Mouse (Mus musculus) midbrain, embryonic 15.5 days (tissue): ENCODE measurements around the gene Chsy1. TPM values are rescaled to one million over a fixed set of nuclear protein-coding genes. Genes with fewer than 3 reads are reported as not detected.

Experiments
- ATAC-seq: fragments of 200-750 bp; cut with Nextera tagmentation; replicated peaks from 2 replicates; pipeline ENCODE4 v1.8.0; 2017; ENCODE audit warnings: moderate TSS enrichment
- H3K27ac ChIP-seq: fragments of 300-500 bp; sonication (generic); 2 replicates; pipeline ENCODE4 v1.5.1; 2015; ENCODE audit warnings: mild to moderate bottlenecking, inconsistent platforms
- H3K27me3 ChIP-seq: fragments of 300-500 bp; sonication (generic); replicated peaks from 2 replicates; pipeline ENCODE4 v1.6.1; 2015; ENCODE audit warnings: inconsistent platforms
- H3K36me3 ChIP-seq: fragments of 300-500 bp; sonication (generic); replicated peaks from 2 replicates; pipeline ENCODE4 v1.6.1; 2015; ENCODE audit warnings: inconsistent platforms
- H3K4me1 ChIP-seq: fragments of 300-500 bp; sonication (generic); 2 replicates; pipeline ENCODE4 v1.6.1; 2015; ENCODE audit warnings: inconsistent platforms
- H3K4me2 ChIP-seq: fragments of 300-500 bp; sonication (generic); 2 replicates; pipeline ENCODE4 v1.6.1; 2015; ENCODE audit warnings: inconsistent platforms, mild to moderate bottlenecking, moderate library complexity
- H3K4me3 ChIP-seq: fragments of 300-500 bp; sonication (generic); 2 replicates; pipeline ENCODE4 v1.5.1; 2015; ENCODE audit warnings: mild to moderate bottlenecking, inconsistent platforms
- H3K9ac ChIP-seq: fragments of 300-500 bp; sonication (generic); 2 replicates; pipeline ENCODE4 v1.6.1; 2015; ENCODE audit warnings: mild to moderate bottlenecking, inconsistent platforms
- H3K9me3 ChIP-seq: fragments of 300-500 bp; sonication (generic); 2 replicates; pipeline ENCODE4 v1.6.1; 2016; ENCODE audit warnings: inconsistent platforms
- WGBS: fragments of 180-500 bp; shearing (Covaris S2); methylation state at CpG from one replicate; pipeline ENCODE4 v1.1.7; 2015; ENCODE audit warnings: mixed read lengths; 5-methylcytosine and 5-hydroxymethylcytosine counted together
- polyA plus RNA-seq: library from polyadenylated mRNA; unstranded; fragments of >200 nt; fragmentation: Nextera tagmentation; extraction: Ambion mirVana; gene quantifications from 2 replicates; pipeline ENCODE4 v1.2.1, GENCODE M21; 2015

Chsy1 gene
- polyA plus RNA-seq, 1 experiment from 2014 or later: 10.0 TPM

DNA sequence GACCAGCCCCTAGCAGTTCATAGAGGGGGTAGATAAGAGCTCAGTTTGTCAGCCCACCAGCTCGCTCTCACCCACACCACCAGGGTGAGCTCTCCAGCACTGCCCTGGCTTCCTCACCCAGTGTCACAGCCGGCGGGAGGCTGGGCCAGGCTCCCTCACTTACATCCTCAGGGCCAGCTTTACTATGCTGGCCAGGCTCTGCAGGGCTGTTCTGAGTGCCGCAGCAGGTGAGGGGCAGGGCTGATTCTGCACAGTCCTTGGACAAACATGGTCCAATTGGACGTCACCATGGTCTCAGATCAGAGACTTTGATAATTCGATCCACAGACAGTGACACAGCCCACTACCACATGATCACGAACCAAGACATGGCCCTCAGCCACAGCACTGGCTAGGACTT is 17.8 kb upstream of the Chsy1 start:
- WGBS: 88% methylated on average over 7 of the region's 7 CpGs
- no peak overlapping the region for H3K4me2 ChIP-seq
- peaks cover 34% of the 10 kb centered on the region; the same call in 1 of the 2 replicates for H3K36me3 ChIP-seq
- no peaks in the 10 kb centered on the region for H3K9me3 ChIP-seq
- H3K27me3 ChIP-seq: no peaks in the 10 kb centered on the region
- no peaks in the 10 kb centered on the region for H3K4me1 ChIP-seq
- H3K4me3 ChIP-seq: no peak overlapping the region
- ATAC-seq: no peak
- no peak overlapping the region for H3K9ac ChIP-seq
- no peak overlapping the region for H3K27ac ChIP-seq

DNA sequence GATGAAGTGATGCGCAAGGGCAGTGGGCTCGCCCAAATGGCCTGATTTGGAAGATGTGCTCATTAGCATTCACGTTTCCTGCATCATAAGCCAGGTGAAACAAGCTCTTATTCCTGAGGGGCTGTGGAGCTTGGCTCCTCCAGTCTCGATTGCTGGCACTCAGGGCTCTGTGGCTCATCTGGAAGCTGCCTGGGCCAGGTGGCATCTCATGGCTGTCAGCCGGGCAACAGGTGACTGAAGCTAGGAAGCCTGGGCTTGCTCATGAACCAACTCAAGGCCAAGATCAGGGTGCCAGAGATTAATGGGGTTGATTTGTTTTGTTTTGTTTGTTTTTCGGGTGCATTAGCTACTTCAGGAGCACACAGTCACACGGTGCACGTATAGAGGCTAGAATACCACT is 16.7 kb upstream of the Chsy1 start:
- Histone ChIP-seq H3K27me3 (no peaks in the 10 kb centered on the region), H3K27ac (no peak overlapping the region), H3K9me3 (no peaks in the 10 kb centered on the region), H3K4me1 (no peaks in the 10 kb centered on the region), H3K4me3 (no peak overlapping the region), H3K36me3 (peaks cover 24% of the 10 kb centered on the region; the same call in 1 of the 2 replicates), H3K4me2 (no peak overlapping the region), H3K9ac (no peak overlapping the region)
- 90% methylated on average over 8 of the region's 8 CpGs for WGBS
- ATAC-seq: no peak

DNA sequence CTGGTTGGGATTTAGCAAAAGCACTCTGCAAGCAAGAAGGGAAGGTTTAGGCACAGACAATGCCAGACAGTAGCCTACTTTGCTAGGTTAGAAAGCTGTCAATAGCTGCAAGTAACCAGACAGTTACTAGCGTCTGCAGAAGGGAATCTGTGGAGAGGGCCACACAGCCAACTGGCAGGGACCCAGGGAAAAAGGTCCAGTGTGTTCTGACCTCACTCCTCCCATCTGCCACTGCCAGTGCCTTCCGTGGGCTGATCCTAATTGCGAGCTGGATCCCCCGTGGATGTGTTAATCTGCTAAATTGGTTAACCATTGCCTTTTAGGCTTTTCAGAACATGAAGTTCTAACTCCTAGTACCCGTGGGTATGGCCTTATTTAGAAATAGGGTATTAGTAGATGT is 15.2 kb upstream of the Chsy1 start:
- Histone ChIP-seq H3K36me3 (peaks cover 11% of the 10 kb centered on the region; the same call in 1 of the 2 replicates), H3K9ac (no peak overlapping the region), H3K4me2 (no peak overlapping the region), H3K9me3 (no peaks in the 10 kb centered on the region), H3K27ac (no peak overlapping the region), H3K4me3 (no peak overlapping the region), H3K4me1 (no peaks in the 10 kb centered on the region), H3K27me3 (no peaks in the 10 kb centered on the region)
- ATAC-seq: no peak
- 74% methylated on average over 5 of the region's 5 CpGs for WGBS

DNA sequence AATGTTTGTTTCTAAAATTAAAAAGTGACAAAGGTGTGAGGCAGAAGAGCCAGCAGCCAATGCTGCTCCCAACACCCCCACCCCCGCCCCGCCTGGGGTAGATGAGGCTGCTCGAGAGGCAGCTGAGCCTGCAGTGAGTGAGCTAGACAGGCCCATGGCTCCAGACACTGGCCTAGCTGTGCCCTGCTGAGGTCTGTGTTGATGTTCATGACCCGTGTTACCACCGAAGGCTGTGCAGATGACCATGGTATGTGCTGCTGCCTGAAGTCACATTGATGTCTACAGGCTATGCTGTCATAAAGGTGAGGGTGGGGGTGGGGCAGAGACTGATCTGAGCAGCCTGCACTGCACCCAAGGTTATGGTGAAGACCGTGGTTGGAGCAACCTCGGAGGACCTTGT is 10.5 kb upstream of the Chsy1 start:
- no peak overlapping the region for H3K4me2 ChIP-seq
- no peaks in the 10 kb centered on the region for H3K36me3 ChIP-seq
- no peaks in the 10 kb centered on the region for H3K4me1 ChIP-seq
- H3K9ac ChIP-seq: no peak overlapping the region
- no peak overlapping the region for H3K27ac ChIP-seq
- ATAC-seq: no peak
- WGBS: 86% methylated on average over 7 of the region's 7 CpGs
- H3K4me3 ChIP-seq: no peak overlapping the region
- 0 out of 2 replicates have a peak, but pooled peaks cover 3% of the 10 kb centered on the region for H3K27me3 ChIP-seq
- no peaks in the 10 kb centered on the region for H3K9me3 ChIP-seq

DNA sequence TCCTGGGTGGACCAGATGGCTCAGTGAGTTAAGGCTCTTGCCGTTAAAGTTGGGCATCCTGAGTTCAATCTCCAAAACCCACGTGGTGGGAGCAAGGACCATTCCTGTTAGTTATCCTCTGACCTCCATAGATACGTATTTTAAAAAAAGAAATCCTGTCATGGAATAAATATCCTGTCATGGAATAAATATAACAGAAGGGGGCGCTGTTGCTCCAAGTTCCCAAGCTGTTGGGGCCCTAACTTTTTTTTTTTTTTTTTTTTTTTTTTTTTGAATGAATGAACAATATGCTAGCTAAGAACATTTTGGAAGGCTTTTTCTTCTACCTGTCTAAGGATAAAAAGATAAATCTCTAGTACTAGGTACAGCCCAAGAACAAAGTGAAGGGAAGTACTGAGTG is 7.4 kb upstream of the Chsy1 start:
- Histone ChIP-seq H3K9ac (no peak overlapping the region), H3K4me1 (no peaks in the 10 kb centered on the region), H3K9me3 (no peaks in the 10 kb centered on the region), H3K27ac (no peak overlapping the region), H3K36me3 (no peaks in the 10 kb centered on the region), H3K4me3 (no peak overlapping the region), H3K4me2 (no peak overlapping the region), H3K27me3 (peaks cover 16% of the 10 kb centered on the region; the same call in 1 of the 2 replicates)
- 3% methylated on average over 4 of the region's 4 CpGs for WGBS
- ATAC-seq: no peak

DNA sequence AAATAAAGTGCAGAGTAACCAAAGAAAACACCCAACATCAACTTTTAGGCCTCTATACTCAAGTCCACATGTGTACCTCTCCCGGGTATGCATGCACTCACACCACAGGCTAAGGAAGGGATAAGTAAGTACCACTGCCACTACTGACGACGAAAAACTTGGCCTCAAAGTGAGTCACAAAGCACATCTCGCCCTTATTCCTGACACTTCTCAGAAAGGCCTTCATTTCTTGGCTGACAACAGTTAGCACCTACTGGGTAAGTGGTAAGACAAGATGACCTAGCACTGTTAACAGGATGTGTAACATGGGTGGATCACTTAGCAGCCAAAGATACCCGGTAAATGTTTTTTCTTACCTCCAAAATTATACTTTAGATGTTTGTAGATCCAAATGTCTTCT is 4.8 kb upstream of the Chsy1 start:
- H3K4me1 ChIP-seq: peaks cover 6% of the 10 kb centered on the region
- H3K27ac ChIP-seq: no peak overlapping the region
- peaks cover 22% of the 10 kb centered on the region; the same call in 1 of the 2 replicates for H3K27me3 ChIP-seq
- H3K4me2 ChIP-seq: no peak overlapping the region
- H3K9ac ChIP-seq: no peak overlapping the region
- no peak overlapping the region for H3K4me3 ChIP-seq
- 86% methylated on average over 5 of the region's 5 CpGs for WGBS
- H3K9me3 ChIP-seq: no peaks in the 10 kb centered on the region
- no peak for ATAC-seq
- H3K36me3 ChIP-seq: no peaks in the 10 kb centered on the region

DNA sequence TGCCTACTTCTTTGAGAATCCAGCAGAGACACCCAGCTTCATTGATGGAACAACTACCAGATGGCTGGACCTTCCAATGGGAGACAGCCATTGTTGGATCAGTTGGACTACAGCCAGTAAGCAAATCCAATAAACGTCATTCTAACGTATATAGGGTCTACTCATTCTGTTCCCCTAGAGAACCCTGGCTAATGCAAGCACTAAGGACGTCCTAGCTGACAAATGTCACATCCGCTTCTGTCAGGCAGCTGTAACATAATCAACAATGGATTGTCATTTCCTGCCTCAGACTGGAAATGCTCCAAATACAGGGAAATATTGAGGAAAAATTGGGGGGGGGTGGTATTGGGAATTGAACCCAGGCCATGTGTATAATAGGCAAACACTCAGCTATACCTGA is 3.5 kb upstream of the Chsy1 start:
- Histone ChIP-seq H3K9me3 (no peaks in the 10 kb centered on the region), H3K4me3 (no peak overlapping the region), H3K4me1 (peaks cover 10% of the 10 kb centered on the region), H3K4me2 (no peak overlapping the region), H3K27me3 (peaks cover 22% of the 10 kb centered on the region; the same call in 1 of the 2 replicates), H3K36me3 (no peaks in the 10 kb centered on the region), H3K27ac (no peak overlapping the region), H3K9ac (no peak overlapping the region)
- 74% methylated on average over 4 of the region's 4 CpGs for WGBS
- no peak for ATAC-seq

DNA sequence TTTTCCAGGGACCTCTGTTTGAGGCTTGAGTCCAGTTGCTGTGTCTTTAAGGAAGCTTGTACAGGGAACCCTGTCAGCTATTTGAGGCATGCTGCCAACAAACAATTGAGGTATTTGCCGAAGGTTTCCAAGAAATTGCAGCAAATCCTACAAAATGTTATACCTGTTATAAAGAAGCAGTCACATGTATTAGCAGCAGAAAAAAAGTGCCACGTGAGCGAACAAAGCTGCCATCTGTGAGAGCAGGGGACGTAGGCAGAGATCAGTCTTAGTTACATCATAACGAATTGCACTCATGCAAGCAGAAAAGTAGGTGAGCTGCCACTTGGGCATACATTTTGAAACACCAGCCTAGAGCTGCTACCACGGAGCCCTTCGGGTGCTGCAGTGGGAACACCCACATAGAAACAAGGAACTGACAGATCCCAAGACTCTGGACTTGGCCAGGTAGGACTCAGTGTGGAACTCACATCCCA is 2.7 kb upstream of the Chsy1 start:
- Histone ChIP-seq H3K9me3 (no peaks in the 10 kb centered on the region), H3K36me3 (no peaks in the 10 kb centered on the region), H3K9ac (no peak overlapping the region), H3K27me3 (peaks cover 18% of the 10 kb centered on the region; the same call in 1 of the 2 replicates), H3K4me3 (no peak overlapping the region), H3K4me1 (peaks cover 19% of the 10 kb centered on the region), H3K27ac (no peak overlapping the region), H3K4me2 (no peak overlapping the region)
- ATAC-seq: no peak
- 78% methylated on average over 7 of the region's 7 CpGs for WGBS

DNA sequence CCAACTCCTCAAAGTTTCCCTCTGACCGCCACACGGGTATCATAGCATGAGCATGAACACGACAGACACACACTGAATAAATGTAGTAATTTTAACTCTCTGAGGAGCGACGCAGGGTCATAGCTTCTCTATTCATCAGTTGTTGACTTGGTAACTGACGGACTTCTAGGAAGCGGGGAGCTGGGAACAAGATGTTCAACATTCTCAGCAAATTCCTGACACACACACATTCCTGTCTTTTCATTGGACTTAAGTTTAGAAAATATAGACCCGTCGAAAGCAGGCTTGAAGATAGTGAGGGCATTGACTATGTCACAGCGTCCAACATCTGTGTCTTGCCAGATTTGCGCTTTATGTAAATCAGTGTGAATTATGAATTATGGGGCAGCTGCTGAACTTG is 2.1 kb upstream of the Chsy1 start:
- no peak overlapping the region for H3K9ac ChIP-seq
- 80% methylated on average over 11 of the region's 11 CpGs for WGBS
- no peaks in the 10 kb centered on the region for H3K9me3 ChIP-seq
- no peak overlapping the region for H3K27ac ChIP-seq
- H3K36me3 ChIP-seq: no peaks in the 10 kb centered on the region
- ATAC-seq: no peak
- H3K4me2 ChIP-seq: no peak overlapping the region
- H3K27me3 ChIP-seq: peaks cover 18% of the 10 kb centered on the region; the same call in 1 of the 2 replicates
- peaks cover 25% of the 10 kb centered on the region for H3K4me1 ChIP-seq
- H3K4me3 ChIP-seq: no peak overlapping the region

DNA sequence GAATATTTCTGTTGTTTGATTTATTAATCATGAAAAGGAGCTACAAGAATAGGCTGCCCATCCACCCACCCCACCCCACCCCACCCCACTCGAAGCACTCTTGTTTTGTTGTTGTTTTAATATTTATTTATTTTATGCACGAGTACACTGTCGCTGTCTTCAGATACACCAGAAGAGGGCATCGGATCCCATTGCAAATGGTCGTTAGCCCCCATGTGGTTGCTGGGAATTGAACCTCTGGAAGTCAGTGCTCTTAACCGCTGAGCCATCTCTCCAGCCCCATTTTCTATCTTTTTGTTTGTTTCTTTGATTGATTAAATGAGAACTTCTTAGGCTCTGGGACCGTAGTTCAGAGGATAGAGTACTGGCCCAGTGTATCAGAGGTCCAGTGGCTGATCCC is 1.4 kb upstream of the Chsy1 start:
- Histone ChIP-seq H3K4me3 (no peak overlapping the region), H3K4me2 (no peak overlapping the region), H3K9me3 (no peaks in the 10 kb centered on the region), H3K36me3 (no peaks in the 10 kb centered on the region), H3K9ac (no peak overlapping the region), H3K4me1 (peaks cover 29% of the 10 kb centered on the region), H3K27me3 (peaks cover 18% of the 10 kb centered on the region; the same call in 1 of the 2 replicates), H3K27ac (no peak overlapping the region)
- ATAC-seq: no peak
- 8% methylated on average over 7 of the region's 7 CpGs for WGBS

DNA sequence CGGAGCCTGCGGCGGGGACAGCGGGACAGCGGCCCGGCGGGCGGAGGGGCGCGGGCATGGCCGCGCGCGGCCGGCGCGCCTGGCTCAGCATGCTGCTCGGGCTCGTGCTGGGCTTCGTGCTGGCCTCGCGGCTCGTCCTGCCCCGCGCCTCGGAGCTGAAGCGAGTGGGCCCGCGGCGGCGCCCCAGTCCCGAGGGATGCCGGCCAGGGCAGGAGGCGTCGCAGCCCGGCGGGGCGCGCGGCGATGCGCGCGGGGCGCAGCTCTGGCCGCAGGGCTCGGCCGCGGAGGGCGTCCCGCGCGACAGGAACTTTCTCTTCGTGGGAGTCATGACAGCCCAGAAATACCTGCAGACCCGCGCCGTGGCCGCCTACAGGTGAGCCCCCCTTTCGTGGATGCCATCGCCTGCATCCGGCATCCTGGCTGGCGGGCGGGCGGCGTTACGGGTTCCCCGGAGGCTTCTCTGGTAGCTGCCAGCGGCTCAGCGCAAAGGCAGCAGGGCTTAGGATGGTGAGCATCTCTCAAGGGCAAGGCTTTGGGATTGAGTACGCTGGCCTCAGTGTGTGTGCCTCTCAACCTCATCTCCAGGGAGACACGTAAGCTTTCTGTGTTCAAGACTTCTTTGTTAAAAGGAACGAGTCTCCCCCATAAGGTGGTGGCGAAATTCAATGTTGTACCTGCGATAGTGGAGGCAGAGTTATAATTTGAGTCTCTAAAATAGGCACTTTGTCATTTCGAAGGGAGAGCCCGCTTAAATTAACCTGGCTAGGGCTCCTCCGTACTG is 730 bp downstream of the Chsy1 start:
- WGBS: under 1% methylated on average over 66 of the region's 77 CpGs
- Histone ChIP-seq H3K4me2 (peak overlapping the region; percentile 99), H3K36me3 (no peaks in the 10 kb centered on the region), H3K27ac (peak overlapping the region; percentile 95), H3K9me3 (no peaks in the 10 kb centered on the region), H3K9ac (peak overlapping the region; percentile 94), H3K4me1 (peaks cover 45% of the 10 kb centered on the region), H3K4me3 (peak overlapping the region; percentile 99), H3K27me3 (peaks cover 16% of the 10 kb centered on the region; the same call in 1 of the 2 replicates)
- peak; percentile 77 for ATAC-seq

DNA sequence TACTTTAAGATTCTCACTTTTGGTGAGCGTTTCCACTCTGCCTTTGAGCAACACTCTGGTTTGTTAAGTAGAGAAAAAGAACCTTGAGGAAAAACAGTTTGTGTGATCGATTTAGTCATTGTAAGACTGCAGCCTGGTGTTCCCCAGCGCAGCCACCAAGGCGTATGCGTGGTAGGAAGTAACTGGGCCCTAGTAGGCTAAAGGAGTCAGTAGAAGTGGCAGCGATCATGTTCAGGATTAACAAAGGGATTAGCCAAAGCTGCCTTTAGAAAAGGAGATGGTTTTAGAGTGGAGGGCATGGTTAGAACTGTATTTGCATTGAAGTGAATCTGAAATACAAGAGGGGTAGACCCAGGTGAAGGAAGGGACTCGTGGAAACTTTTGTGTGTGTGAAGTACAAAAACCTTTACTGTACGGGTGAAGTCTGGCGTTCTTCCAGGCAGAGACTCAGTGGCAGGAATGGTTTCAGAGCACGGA is 1.4 kb downstream of the Chsy1 start:
- H3K27me3 ChIP-seq: peaks cover 10% of the 10 kb centered on the region; the same call in 1 of the 2 replicates
- peak overlapping the region; percentile 94 for H3K9ac ChIP-seq
- no peaks in the 10 kb centered on the region for H3K36me3 ChIP-seq
- H3K4me1 ChIP-seq: peaks cover 50% of the 10 kb centered on the region
- no peak for ATAC-seq
- H3K9me3 ChIP-seq: no peaks in the 10 kb centered on the region
- WGBS: 1% methylated on average over 10 of the region's 10 CpGs
- peak overlapping the region; percentile 95 for H3K27ac ChIP-seq
- peak overlapping the region; percentile 99 for H3K4me2 ChIP-seq
- H3K4me3 ChIP-seq: peak overlapping the region; percentile 99
